Mouse (Mus musculus) G1E (cell line): ENCODE data around the gene Fam104a.

Experiments
- CTCF ChIP-seq: IDR thresholded peaks from 2 replicates; pipeline ENCODE4 v1.5.1; 2012; ENCODE audit warnings: low read depth, low read length, inconsistent platforms, mixed read lengths
- GATA1 ChIP-seq: IDR thresholded peaks from 2 replicates; pipeline ENCODE4 v1.6.1; 2012; ENCODE audit warnings: borderline replicate concordance, low read length, inconsistent platforms, mixed read lengths
- GATA2 ChIP-seq: IDR thresholded peaks from 2 replicates; pipeline ENCODE4 v1.6.1; 2012; ENCODE audit warnings: low read depth, low read length, inconsistent platforms, borderline replicate concordance
- POLR2AphosphoS5 ChIP-seq: IDR thresholded peaks from 2 replicates; pipeline ENCODE4 v1.6.1; 2012; ENCODE audit warnings: low read depth, low read length, inconsistent platforms; ENCODE audit not compliant: insufficient replicate concordance
- TAL1 ChIP-seq: conservative IDR thresholded peaks from 2 replicates; pipeline ENCODE4 v1.6.1; 2012; ENCODE audit warnings: low read depth, low read length, inconsistent platforms, mixed read lengths

DNA sequence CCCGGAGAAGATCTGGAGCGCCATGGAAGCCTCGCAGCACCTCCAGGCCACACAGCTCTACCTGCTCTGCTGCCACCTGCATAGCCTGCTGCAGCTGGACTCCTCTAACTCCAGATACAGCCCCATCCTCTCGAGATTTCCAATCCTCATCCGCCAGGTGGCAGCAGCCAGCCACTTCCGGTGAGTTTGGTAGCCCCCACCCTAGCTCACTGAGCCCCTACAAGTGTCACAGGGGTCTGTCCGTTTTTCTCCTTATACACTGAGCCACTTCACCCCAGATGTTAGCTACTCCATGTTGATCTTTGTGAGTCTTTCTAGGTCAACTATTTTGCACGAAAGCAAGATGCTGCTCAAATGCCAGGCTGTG is 32.1 kb downstream of the Fam104a start:
- TF ChIP-seq CTCF, result no peak
- TF ChIP-seq GATA1, result no peak
- no peak for TF ChIP-seq TAL1
- no peak for TF ChIP-seq POLR2AphosphoS5
- TF ChIP-seq GATA2, result no peak
